Mouse (Mus musculus): ENCODE data around the gene Golga7b. TPM values are rescaled to one million over a fixed set of nuclear protein-coding genes. Genes with fewer than 3 reads are reported as not detected.

Gene Golga7b
- total RNA-seq, 2 experiments from 2014 or later, result 0.67 to 0.83 TPM

GRCm38 (mm10) chr19:42290954-42291661 is 43.7 kb downstream of the Golga7b start:
- intact Hi-C loops (cut with DNase I), result no loop called here
- no peak for DNase-seq (ENCODE audit: low spot score)

DNA sequence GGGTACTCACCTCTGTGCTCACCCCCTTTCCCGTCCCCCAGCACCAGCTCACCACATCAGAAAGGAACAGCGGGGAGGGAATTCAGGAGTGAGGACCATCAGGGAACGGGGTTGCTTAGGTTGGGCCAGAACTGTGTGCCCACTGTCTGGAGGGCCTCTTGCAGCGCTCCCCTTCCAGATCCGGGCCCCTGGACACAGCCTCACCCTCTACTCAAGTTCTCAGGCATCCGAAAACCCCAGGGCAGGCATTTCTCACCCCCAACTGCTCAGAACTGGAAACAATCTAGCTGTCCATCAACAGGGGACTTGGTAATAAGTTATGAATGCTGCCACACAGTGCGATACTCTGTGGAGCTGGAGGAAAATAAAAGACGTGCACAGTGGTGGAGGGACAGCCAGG is 44.7 kb downstream of the Golga7b start:
- intact Hi-C loops (cut with DNase I), result no loop called here
- no peak for DNase-seq (ENCODE audit: low spot score)

- intact Hi-C loops (cut with DNase I), result no loop called here
- no peak for DNase-seq (ENCODE audit: low spot score)
Observed at GRCm38 (mm10) chr19:42293216-42293615, 45.8 kb downstream of the Golga7b start.

DNA sequence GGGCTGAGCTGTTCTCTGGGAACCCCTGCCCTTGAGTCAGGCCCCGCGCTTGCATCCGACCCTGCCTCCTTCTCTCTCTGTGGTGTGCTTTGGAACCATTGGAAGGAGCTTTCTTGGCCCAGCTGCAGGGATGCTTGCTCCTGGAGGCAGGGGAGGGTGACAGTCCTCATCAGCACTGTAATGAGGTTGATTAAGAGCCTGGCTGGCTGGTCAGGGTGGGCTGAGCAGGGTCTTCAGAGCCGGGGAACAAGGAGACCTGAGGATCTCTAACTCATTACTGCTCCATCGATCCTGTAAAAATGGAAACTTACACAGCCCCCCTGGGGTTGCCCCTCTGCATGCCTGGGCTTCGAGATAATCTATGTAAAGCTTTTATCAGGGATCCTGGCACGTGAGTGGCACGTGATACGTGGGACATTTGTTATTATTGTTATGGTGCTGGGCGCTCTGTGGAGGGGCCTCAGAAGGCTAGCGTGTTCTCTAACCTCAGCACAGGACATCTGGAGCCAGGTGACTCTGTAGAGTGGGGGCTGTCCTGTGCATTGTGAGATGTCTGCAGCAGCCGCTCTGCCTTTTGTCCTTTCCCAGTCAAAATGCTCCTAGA is 55.9 kb downstream of the Golga7b start:
- intact Hi-C loops (cut with DNase I), result loop anchor here (10.0 kb wide), 1 partner anchor 991 kb away; no protein-coding TSS in a partner anchor
- no peak for DNase-seq (ENCODE audit: low spot score)

- intact Hi-C loops (cut with DNase I), result loop anchor here (10.0 kb wide), 1 partner anchor 990 kb away; no protein-coding TSS in a partner anchor
- DNase-seq (ENCODE audit: low spot score), result no peak
Observed at GRCm38 (mm10) chr19:42304506-42304905, 57.1 kb downstream of the Golga7b start.

DNA sequence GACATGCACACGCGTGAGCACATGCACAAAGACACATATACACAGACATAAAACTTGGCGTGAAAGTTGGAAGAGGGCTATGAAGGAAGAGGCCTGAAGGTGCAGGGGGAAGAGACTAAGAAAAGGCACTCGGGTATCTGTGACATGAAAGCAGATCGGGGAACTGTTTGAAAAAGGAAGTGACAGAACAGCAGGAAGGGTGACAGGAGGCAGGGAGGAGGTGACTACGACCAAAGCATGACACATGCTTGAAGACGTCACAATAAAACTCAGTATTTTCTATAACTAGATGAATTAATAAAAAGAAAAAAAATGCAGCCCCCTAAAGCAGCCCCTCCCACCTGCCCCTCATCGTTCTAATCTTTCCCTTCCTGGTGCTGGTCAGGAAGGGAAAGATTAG is 58.4 kb downstream of the Golga7b start:
- DNase-seq (ENCODE audit: low spot score), result no peak
- intact Hi-C loops (cut with DNase I), result loop anchor here (10.0 kb wide), 1 partner anchor 989 kb away; no protein-coding TSS in a partner anchor

GRCm38 (mm10) chr19:42306202-42306601 is 58.8 kb downstream of the Golga7b start:
- DNase-seq (ENCODE audit: low spot score), result no peak
- intact Hi-C loops (cut with DNase I), result loop anchor here (10.0 kb wide), 1 partner anchor 989 kb away; no protein-coding TSS in a partner anchor

DNA sequence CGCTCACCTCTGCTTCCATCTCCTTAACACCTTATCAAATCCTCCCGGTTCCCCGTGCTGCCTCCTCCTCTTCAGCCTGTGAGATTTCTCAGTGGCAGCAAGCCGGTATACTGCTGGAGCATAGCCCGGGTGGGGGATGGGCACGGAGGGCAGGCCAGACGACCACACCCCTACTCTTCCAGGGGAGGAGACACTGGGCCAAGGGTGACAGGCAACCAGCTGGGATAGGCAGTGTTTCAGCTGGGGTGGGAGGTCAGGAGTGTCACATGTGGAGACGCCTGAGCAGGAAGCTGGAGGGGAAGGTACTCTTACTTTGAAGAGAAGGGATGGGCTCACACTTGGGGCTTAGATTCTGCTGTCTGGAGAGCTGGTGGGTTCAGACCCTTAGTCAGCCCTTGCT is 59.6 kb downstream of the Golga7b start:
- no peak for DNase-seq (ENCODE audit: low spot score)
- intact Hi-C loops (cut with DNase I), result loop anchor here (10.0 kb wide), 1 partner anchor 988 kb away; no protein-coding TSS in a partner anchor

DNA sequence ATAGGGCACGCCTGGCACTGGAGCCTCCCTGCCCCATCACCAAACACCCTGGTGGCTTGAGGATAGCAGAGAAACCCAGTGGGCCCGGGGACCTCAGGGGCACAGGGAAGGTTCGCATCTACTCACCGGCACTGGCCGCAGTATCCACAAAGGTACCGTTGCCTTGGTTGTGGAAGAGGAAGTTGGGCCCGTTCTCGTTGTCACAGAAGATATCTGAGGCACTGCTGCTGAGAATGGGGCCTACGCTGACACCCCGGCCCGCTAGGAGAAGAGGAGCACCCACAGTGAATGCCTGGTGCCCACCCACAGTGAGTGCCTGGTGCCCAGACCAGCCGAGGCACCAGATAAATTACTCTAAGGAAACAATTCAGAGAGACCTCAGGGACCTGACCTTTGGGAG is 61.6 kb downstream of the Golga7b start:
- intact Hi-C loops (cut with DNase I), result loop anchor here (10.0 kb wide), 1 partner anchor 986 kb away; no protein-coding TSS in a partner anchor
- DNase-seq (ENCODE audit: low spot score), result no peak

GRCm38 (mm10) chr19:42311332-42311731 is 64.0 kb downstream of the Golga7b start:
- intact Hi-C loops (cut with DNase I), result no loop called here
- DNase-seq (ENCODE audit: low spot score), result no peak

GRCm38 (mm10) chr19:42312191-42312590 is 64.8 kb downstream of the Golga7b start:
- no peak for DNase-seq (ENCODE audit: low spot score)
- intact Hi-C loops (cut with DNase I), result no loop called here

DNA sequence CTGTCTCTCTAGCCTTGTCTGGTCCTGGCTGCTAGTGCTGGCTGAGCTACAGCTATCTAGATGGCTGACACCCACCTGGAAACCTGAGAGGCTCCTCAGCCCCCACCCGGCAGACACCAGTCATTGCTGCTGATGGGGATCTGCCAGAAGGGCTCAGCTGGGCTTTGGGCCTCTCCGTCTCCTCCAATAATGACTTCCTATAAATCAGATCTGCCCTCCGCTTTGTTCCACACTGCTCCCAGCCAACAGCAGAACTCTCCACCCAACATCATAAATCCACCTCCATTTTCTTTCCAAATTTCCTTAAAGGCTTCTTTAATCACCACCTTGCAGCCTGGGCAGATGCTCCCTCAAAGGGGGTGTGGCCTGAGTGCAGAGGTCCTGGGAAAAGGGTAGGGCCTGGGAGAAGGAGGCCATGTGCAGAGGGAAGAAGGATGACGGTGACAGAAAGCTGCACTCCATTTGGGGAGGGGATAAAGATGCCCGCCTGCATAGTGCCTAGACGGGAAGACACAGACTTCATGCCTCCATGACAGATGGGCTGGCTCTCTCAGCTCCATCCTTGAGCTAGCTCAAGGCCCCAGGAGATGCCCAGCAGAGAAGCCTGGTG is 67.8 kb downstream of the Golga7b start:
- DNase-seq (ENCODE audit: low spot score), result no peak
- intact Hi-C loops (cut with DNase I), result loop anchor here (5.0 kb wide), 1 partner anchor 127 kb away; no protein-coding TSS in a partner anchor

DNA sequence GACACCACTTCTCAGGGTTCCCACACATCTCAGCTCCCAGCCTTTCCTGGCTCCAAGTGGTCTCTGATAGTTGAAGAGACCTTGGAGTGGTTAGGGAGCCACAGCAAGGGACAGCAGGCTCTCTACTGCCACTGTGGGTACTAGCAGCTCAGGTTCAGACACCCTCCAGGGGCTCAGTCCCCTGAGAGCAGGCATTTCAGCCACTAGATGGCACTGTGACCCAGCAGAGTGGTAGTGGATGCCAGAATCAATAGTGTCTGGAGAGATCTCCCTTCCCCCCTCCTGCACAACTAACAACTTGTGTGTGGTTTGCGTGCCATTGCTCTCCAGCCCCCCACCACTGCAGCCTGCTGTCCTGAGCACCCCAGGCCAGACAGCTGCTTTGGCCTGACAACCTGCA is 68.5 kb downstream of the Golga7b start:
- intact Hi-C loops (cut with DNase I), result loop anchor here (2.0 to 5.0 kb wide), 2 partner anchors 126 to 339 kb away; no protein-coding TSS in a partner anchor
- peak; percentile 17 for DNase-seq (ENCODE audit: low spot score)

GRCm38 (mm10) chr19:42316525-42316924 is 69.2 kb downstream of the Golga7b start:
- DNase-seq (ENCODE audit: low spot score), result no peak
- intact Hi-C loops (cut with DNase I), result loop anchor here (2.0 to 5.0 kb wide), 2 partner anchors 126 to 338 kb away; no protein-coding TSS in a partner anchor

- no peak for DNase-seq (ENCODE audit: low spot score)
- intact Hi-C loops (cut with DNase I), result loop anchor here (2.0 to 5.0 kb wide), 2 partner anchors 125 to 338 kb away; no protein-coding TSS in a partner anchor
Observed at GRCm38 (mm10) chr19:42316998-42317397, 69.6 kb downstream of the Golga7b start.

DNA sequence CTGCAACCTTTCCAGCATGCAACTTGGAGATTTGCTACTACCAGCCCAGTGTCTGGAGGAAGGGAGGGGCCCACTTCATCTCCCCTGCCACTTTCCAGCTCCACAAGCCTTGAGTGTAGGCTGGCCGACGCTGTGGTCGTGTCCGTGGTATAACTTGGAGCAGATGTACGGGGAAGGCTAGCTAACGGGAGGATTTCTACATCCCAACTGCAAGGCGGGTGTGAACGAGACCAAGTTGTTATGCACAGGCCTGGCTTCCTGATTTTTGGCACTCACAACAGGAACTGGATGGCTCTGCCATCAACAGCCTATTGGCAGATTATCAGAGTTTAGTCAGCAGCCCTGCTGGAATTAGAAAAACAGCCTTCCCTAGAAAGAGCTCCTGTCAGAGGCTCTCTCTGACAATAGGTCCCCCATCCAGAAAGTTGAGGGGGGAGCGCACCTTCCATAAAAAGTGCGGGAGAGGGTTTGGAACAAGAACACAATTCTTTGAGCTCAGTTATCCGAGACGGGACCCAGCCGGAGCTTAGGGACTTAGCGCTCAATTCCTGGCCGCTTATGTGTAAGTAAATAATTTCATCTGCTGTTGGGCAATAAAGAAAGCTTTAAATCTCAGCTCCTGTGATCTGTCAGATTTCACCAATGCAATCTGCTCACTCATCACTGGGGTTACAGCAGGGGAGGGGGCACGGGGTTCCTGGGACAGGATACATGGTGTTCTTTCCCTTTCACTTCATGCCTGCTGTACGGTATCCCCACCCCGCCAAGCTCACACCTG is 70.5 kb downstream of the Golga7b start:
- no peak for DNase-seq (ENCODE audit: low spot score)
- intact Hi-C loops (cut with DNase I), result loop anchor here (2.0 to 5.0 kb wide), 2 partner anchors 124 to 337 kb away; no protein-coding TSS in a partner anchor
